Mouse (Mus musculus): ENCODE measurements at regions not wholly inside any gene's neighbourhood (a gene's known extent, or its start where the extent isn't known, plus 50 kb on each side); places are given as distances from the start of the nearest gene placed in this dataset.

GRCm38 (mm10) chr1:67518295-67518694 lies 395.5 kb downstream of the Cps1 start:
- no peaks in the 10 kb centered on the region for H3K27me3 ChIP-seq (replicated peaks; ENCODE audit: control insufficient read depth, insufficient read depth, low read length)
- H3K9me3 ChIP-seq (ENCODE audit: control insufficient read depth, low read length): no peaks in the 10 kb centered on the region
- H3K4me1 ChIP-seq (ENCODE audit: control insufficient read depth, insufficient read depth, low read length): no peaks in the 10 kb centered on the region
- ATAC-seq (ENCODE audit: low read depth): no peak
- 66% methylated on average over 3 of the region's 3 CpGs for WGBS
- H3K4me2 ChIP-seq (ENCODE audit: low read depth, low read length): no peak overlapping the region
- DNase-seq (ENCODE audit: low spot score): no peak
- H3K27ac ChIP-seq (replicated peaks; ENCODE audit: low read depth, low read length): no peak overlapping the region
- no peak overlapping the region for H3K9ac ChIP-seq (ENCODE audit: low read depth, low read length)
- no peak overlapping the region for H3K4me3 ChIP-seq (ENCODE audit: low read depth, low read length)
- no peaks in the 10 kb centered on the region for H3K36me3 ChIP-seq (ENCODE audit: control insufficient read depth, insufficient read depth, low read length)

- Histone ChIP-seq H3K4me2 (ENCODE audit: low read depth, low read length) (no peak overlapping the region), H3K9ac (ENCODE audit: low read depth, low read length) (no peak overlapping the region), H3K4me3 (ENCODE audit: low read depth, low read length) (no peak overlapping the region), H3K36me3 (ENCODE audit: control insufficient read depth, insufficient read depth, low read length) (no peaks in the 10 kb centered on the region), H3K27me3 (replicated peaks; ENCODE audit: control insufficient read depth, insufficient read depth, low read length) (no peaks in the 10 kb centered on the region), H3K9me3 (ENCODE audit: control insufficient read depth, low read length) (no peaks in the 10 kb centered on the region), H3K4me1 (ENCODE audit: control insufficient read depth, insufficient read depth, low read length) (no peaks in the 10 kb centered on the region), H3K27ac (replicated peaks; ENCODE audit: low read depth, low read length) (no peak overlapping the region)
- no peak for ATAC-seq (ENCODE audit: low read depth)
- DNase-seq (ENCODE audit: low spot score): no peak
Observed at GRCm38 (mm10) chr1:67558728-67559127, 435.9 kb downstream of the Cps1 start.

- H3K9me3 ChIP-seq (ENCODE audit: control insufficient read depth, low read length): no peaks in the 10 kb centered on the region
- no peaks in the 10 kb centered on the region for H3K27me3 ChIP-seq (replicated peaks; ENCODE audit: control insufficient read depth, insufficient read depth, low read length)
- H3K4me2 ChIP-seq (ENCODE audit: low read depth, low read length): no peak overlapping the region
- H3K9ac ChIP-seq (ENCODE audit: low read depth, low read length): no peak overlapping the region
- no peak for ATAC-seq (ENCODE audit: low read depth)
- H3K4me1 ChIP-seq (ENCODE audit: control insufficient read depth, insufficient read depth, low read length): no peaks in the 10 kb centered on the region
- DNase-seq (ENCODE audit: low spot score): no peak
- no peak overlapping the region for H3K4me3 ChIP-seq (ENCODE audit: low read depth, low read length)
- 80% methylated on average over 1 of the region's 1 CpGs for WGBS
- no peaks in the 10 kb centered on the region for H3K36me3 ChIP-seq (ENCODE audit: control insufficient read depth, insufficient read depth, low read length)
- no peak overlapping the region for H3K27ac ChIP-seq (replicated peaks; ENCODE audit: low read depth, low read length)
Observed at GRCm38 (mm10) chr1:67559179-67559578, 436.4 kb downstream of the Cps1 start.

- ATAC-seq (ENCODE audit: low read depth): no peak
- H3K4me1 ChIP-seq (ENCODE audit: control insufficient read depth, insufficient read depth, low read length): no peaks in the 10 kb centered on the region
- no peak overlapping the region for H3K9ac ChIP-seq (ENCODE audit: low read depth, low read length)
- H3K27ac ChIP-seq (replicated peaks; ENCODE audit: low read depth, low read length): no peak overlapping the region
- H3K4me3 ChIP-seq (ENCODE audit: low read depth, low read length): no peak overlapping the region
- H3K36me3 ChIP-seq (ENCODE audit: control insufficient read depth, insufficient read depth, low read length): no peaks in the 10 kb centered on the region
- H3K4me2 ChIP-seq (ENCODE audit: low read depth, low read length): no peak overlapping the region
- H3K9me3 ChIP-seq (ENCODE audit: control insufficient read depth, low read length): no peaks in the 10 kb centered on the region
- DNase-seq (ENCODE audit: low spot score): no peak
- WGBS: 88% methylated on average over 1 of the region's 1 CpGs
- no peaks in the 10 kb centered on the region for H3K27me3 ChIP-seq (replicated peaks; ENCODE audit: control insufficient read depth, insufficient read depth, low read length)
Observed at GRCm38 (mm10) chr1:67571616-67572015, 448.8 kb downstream of the Cps1 start.

- Histone ChIP-seq H3K4me1 (ENCODE audit: control insufficient read depth, insufficient read depth, low read length) (no peaks in the 10 kb centered on the region), H3K27ac (replicated peaks; ENCODE audit: low read depth, low read length) (no peak overlapping the region), H3K9me3 (ENCODE audit: control insufficient read depth, low read length) (no peaks in the 10 kb centered on the region), H3K36me3 (ENCODE audit: control insufficient read depth, insufficient read depth, low read length) (no peaks in the 10 kb centered on the region), H3K27me3 (replicated peaks; ENCODE audit: control insufficient read depth, insufficient read depth, low read length) (no peaks in the 10 kb centered on the region), H3K4me3 (ENCODE audit: low read depth, low read length) (no peak overlapping the region), H3K4me2 (ENCODE audit: low read depth, low read length) (no peak overlapping the region), H3K9ac (ENCODE audit: low read depth, low read length) (no peak overlapping the region)
- ATAC-seq (ENCODE audit: low read depth): no peak
- WGBS: 85% methylated on average over 2 of the region's 2 CpGs
- no peak for DNase-seq (ENCODE audit: low spot score)
Observed at GRCm38 (mm10) chr1:67579732-67580131, 456.9 kb downstream of the Cps1 start.
